Mouse (Mus musculus) midbrain, embryonic 15.5 days (tissue): Measurements from ENCODE around the gene Speer4f1. TPM values are rescaled to one million over a fixed set of nuclear protein-coding genes. Genes with fewer than 3 reads are reported as not detected.
"Not testable (repeated sequence)": the region's sequence is repeated elsewhere in the genome, so short reads cannot be mapped to it uniquely, and the experiment has no call there.

Experiments
- ATAC-seq: fragments of 200-750 bp; cut with Nextera tagmentation; replicated peaks from 2 replicates; pipeline ENCODE4 v1.8.0; 2017; ENCODE audit warnings: moderate TSS enrichment
- H3K27ac ChIP-seq: fragments of 300-500 bp; sonication (generic); 2 replicates; pipeline ENCODE4 v1.5.1; 2015; ENCODE audit warnings: mild to moderate bottlenecking, inconsistent platforms
- H3K27me3 ChIP-seq: fragments of 300-500 bp; sonication (generic); replicated peaks from 2 replicates; pipeline ENCODE4 v1.6.1; 2015; ENCODE audit warnings: inconsistent platforms
- H3K36me3 ChIP-seq: fragments of 300-500 bp; sonication (generic); replicated peaks from 2 replicates; pipeline ENCODE4 v1.6.1; 2015; ENCODE audit warnings: inconsistent platforms
- H3K4me1 ChIP-seq: fragments of 300-500 bp; sonication (generic); 2 replicates; pipeline ENCODE4 v1.6.1; 2015; ENCODE audit warnings: inconsistent platforms
- H3K4me2 ChIP-seq: fragments of 300-500 bp; sonication (generic); 2 replicates; pipeline ENCODE4 v1.6.1; 2015; ENCODE audit warnings: inconsistent platforms, mild to moderate bottlenecking, moderate library complexity
- H3K4me3 ChIP-seq: fragments of 300-500 bp; sonication (generic); 2 replicates; pipeline ENCODE4 v1.5.1; 2015; ENCODE audit warnings: mild to moderate bottlenecking, inconsistent platforms
- H3K9ac ChIP-seq: fragments of 300-500 bp; sonication (generic); 2 replicates; pipeline ENCODE4 v1.6.1; 2015; ENCODE audit warnings: mild to moderate bottlenecking, inconsistent platforms
- H3K9me3 ChIP-seq: fragments of 300-500 bp; sonication (generic); 2 replicates; pipeline ENCODE4 v1.6.1; 2016; ENCODE audit warnings: inconsistent platforms
- WGBS: fragments of 180-500 bp; shearing (Covaris S2); methylation state at CpG from one replicate; pipeline ENCODE4 v1.1.7; 2015; ENCODE audit warnings: mixed read lengths; 5-methylcytosine and 5-hydroxymethylcytosine counted together
- polyA plus RNA-seq: library from polyadenylated mRNA; unstranded; fragments of >200 nt; fragmentation: Nextera tagmentation; extraction: Ambion mirVana; gene quantifications from 2 replicates; pipeline ENCODE4 v1.2.1, GENCODE M21; 2015

Gene Speer4f1
- polyA plus RNA-seq: not detected in 2 replicates

DNA sequence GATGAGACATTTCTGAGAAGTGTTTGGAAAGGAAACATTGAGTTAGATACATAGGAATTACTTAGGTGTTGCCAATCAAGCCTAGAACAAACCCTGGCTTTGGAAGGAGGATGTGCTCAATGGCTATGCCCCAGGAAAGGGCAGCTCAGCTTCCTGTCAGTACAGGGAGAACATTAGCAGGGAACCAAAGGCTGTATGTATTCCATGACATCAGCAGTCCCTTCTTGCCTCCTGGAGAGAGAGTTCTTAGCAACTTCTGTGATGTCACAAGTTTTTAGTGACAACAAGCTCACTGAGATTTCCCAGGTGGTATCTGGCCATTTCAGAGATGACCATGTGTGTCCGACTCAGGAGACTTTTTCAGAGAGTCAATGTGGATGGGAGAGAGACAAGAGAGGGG is at the start of gene Speer4f1:
TSS of gene Speer4f1 (plus strand) at position 301 of the 400 bp plus-strand sequence.
- H3K9me3 ChIP-seq, H3K4me1 ChIP-seq, ATAC-seq, H3K4me3 ChIP-seq, H3K27me3 ChIP-seq, H3K9ac ChIP-seq, H3K27ac ChIP-seq, H3K4me2 ChIP-seq, H3K36me3 ChIP-seq: not testable (repeated sequence)
- 83% methylated on average over 1 of the region's 1 CpGs for WGBS

DNA sequence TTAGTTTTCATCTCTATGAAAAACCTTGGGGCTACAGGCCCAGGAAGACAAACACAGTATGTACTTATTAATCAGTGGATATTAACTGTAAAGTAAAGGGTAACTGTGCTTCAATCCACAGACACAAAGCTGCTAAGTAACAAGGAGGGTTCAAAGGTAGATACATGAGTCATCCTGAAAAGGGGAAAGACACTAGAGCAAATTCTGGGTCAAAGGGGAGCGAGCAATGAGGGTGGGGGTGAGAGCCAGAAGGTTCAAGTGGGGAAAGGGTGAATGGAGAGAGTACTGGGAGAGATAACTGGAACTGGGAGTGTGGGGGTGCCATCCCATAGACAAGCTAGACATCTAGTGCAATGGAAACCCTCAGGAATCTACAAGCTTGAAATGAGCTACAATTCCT is 49.0 kb upstream of the Speer4f1 start:
- no peak overlapping the region for H3K4me2 ChIP-seq
- H3K9ac ChIP-seq: no peak overlapping the region
- H3K4me1 ChIP-seq: no peaks in the 10 kb centered on the region
- 76% methylated on average over 1 of the region's 1 CpGs for WGBS
- no peaks in the 10 kb centered on the region for H3K36me3 ChIP-seq
- H3K9me3 ChIP-seq: no peaks in the 10 kb centered on the region
- no peak overlapping the region for H3K4me3 ChIP-seq
- no peaks in the 10 kb centered on the region for H3K27me3 ChIP-seq
- ATAC-seq: no peak
- H3K27ac ChIP-seq: no peak overlapping the region

DNA sequence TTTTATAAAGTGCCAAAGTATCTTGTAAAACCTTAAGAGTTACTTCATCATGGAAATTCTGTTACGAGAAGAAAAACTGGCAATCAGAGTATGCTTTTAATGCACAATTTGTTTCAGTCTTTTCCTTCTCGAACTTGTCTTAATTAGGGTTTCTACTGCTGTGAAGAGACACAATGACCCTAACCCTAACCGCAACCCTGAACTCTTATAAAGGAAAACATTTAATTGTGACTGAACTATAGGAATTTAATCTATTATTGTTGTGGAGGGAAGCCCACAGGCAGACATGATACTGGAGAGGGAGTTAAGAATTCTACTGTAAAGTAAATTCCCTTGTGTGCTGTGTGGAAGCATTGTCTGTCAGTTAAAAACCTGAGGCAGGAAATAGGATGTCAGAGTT is 41.2 kb upstream of the Speer4f1 start:
- 59% methylated on average over 3 of the region's 3 CpGs for WGBS
- no peak overlapping the region for H3K27ac ChIP-seq
- no peak overlapping the region for H3K4me3 ChIP-seq
- no peak for ATAC-seq
- H3K27me3 ChIP-seq: no peaks in the 10 kb centered on the region
- H3K9me3 ChIP-seq: no peaks in the 10 kb centered on the region
- H3K4me1 ChIP-seq: no peaks in the 10 kb centered on the region
- H3K4me2 ChIP-seq: no peak overlapping the region
- no peaks in the 10 kb centered on the region for H3K36me3 ChIP-seq
- no peak overlapping the region for H3K9ac ChIP-seq

DNA sequence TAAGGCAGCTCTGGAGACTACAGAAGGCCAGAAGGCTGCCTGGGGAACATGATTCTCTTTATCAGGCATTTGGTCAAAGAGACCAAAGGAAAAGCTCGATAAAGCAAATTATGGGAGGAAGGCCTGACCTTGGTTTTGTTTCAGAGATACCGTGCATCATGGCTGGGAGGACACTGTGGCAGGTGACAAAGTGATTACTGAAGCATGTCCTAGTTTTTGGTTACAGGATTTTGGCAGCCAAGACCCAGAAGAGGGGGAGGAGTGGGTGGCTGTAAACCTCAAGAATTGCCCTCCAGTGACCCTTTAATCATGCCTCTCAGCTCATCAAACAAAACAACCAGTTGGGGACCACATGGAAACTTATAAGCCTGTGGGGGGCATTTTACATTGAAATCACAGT is 39.7 kb upstream of the Speer4f1 start:
- no peak overlapping the region for H3K27ac ChIP-seq
- no peak overlapping the region for H3K4me3 ChIP-seq
- ATAC-seq: no peak
- no peaks in the 10 kb centered on the region for H3K27me3 ChIP-seq
- H3K4me1 ChIP-seq: no peaks in the 10 kb centered on the region
- no peak overlapping the region for H3K9ac ChIP-seq
- H3K36me3 ChIP-seq: no peaks in the 10 kb centered on the region
- no peak overlapping the region for H3K4me2 ChIP-seq
- WGBS: 3% methylated on average over 2 of the region's 2 CpGs
- H3K9me3 ChIP-seq: no peaks in the 10 kb centered on the region

DNA sequence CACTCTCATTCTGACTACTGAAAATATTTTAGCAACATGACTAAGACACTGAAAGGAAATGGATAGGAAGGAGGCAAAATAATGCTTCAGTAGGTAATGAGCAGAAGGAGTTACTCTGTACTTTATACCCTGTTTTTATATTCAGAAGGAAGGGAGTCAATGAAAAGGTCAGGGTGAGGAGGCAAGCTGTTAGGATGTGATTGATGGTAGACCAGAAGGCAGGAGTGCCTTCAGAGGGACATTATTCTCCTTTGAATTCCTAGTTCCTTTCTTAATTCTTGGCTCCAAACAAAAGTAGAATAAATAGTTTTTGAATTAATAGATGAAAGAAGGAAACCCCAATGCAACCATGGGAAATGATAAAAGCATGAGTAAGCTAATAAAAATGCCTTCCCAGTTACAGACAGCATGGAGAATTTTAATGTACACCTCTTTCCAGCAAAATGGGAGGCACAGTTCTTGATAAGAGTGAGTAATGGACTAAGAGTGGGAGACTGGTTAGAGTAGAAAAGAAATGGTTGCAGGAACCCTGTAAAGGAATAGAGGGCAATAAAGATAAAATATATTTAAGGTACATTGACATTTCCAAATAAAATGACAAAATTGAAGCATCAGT is 36.3 kb upstream of the Speer4f1 start:
- H3K9me3 ChIP-seq: no peaks in the 10 kb centered on the region
- H3K4me3 ChIP-seq: no peak overlapping the region
- H3K27me3 ChIP-seq: no peaks in the 10 kb centered on the region
- ATAC-seq: no peak
- H3K9ac ChIP-seq: no peak overlapping the region
- H3K27ac ChIP-seq: no peak overlapping the region
- H3K4me2 ChIP-seq: no peak overlapping the region
- H3K36me3 ChIP-seq: no peaks in the 10 kb centered on the region
- no peaks in the 10 kb centered on the region for H3K4me1 ChIP-seq

DNA sequence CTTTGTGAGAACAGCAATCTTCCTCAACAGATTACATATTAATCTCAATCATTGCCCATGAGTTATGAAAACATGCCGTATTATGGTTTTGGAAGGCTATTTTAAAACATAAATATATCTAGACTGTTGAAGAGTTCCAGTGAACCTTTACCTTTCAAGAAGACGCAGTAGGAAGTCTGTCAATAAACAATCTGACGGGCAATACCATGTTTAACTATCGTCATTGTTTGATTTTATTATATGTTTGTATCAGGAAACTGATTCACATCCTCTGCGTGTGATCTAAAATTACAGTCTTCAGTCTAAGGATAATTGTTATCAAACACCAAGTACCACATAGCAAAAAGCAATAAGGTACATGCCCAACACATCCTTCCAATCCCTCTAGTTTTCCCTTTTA is 21.8 kb upstream of the Speer4f1 start:
- H3K9me3 ChIP-seq: no peaks in the 10 kb centered on the region
- no peak overlapping the region for H3K27ac ChIP-seq
- no peak overlapping the region for H3K9ac ChIP-seq
- no peaks in the 10 kb centered on the region for H3K27me3 ChIP-seq
- no peak overlapping the region for H3K4me2 ChIP-seq
- no peak overlapping the region for H3K4me3 ChIP-seq
- WGBS: 91% methylated on average over 5 of the region's 5 CpGs
- H3K36me3 ChIP-seq: no peaks in the 10 kb centered on the region
- no peak for ATAC-seq
- no peaks in the 10 kb centered on the region for H3K4me1 ChIP-seq

DNA sequence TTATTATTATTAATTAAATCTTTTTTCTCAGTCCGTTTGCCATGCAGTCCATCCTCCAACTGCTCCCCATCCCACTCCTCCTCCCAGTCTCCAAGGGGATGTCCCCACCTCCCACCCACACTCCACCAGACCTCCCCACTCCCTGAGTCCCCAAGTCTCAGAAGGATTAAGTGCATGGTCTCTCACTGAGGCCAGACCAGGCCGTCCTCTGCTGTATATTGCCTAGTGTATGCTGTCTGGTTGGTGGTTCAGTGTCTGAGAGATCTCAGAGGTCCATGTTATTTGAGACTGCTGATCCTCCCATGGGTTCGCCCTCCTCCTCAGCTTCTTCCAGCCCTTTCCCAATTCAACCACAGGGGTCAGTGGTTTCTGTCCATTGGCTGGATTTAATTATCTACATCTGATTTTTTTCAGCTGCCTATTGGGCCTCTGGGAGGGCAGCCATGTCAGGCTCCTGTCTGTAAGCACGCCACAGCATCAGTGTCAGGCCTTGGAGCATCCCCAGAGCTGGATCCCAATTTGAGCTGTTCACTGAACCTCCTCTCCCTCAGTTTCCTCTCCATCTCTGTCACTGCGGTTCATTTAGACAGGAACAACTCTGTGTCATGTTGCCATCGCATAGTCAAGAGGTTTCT is 20.8 kb upstream of the Speer4f1 start:
- 84% methylated on average over 6 of the region's 6 CpGs for WGBS
- ATAC-seq: no peak
- H3K4me3 ChIP-seq: no peak overlapping the region

DNA sequence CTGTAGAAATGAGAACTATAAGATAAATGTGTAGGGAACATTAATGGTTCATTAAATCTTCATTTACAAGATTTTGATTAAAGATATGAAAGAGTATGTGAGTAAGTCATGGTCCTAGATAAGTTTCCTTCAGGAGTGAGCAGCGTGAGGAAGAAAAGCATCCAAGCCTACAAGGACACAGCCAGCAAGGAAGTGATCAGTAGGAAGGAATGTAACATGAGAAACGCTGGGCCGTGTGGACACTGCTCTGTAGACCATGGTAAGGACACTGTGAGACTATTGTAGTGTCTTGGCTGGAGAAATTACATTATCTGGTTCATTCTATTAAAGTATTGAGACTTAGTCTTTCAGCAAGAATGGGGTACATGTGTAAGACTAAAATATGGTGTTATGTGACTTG is 19.2 kb upstream of the Speer4f1 start:
- 79% methylated on average over 3 of the region's 3 CpGs for WGBS
- H3K27ac ChIP-seq: no peak overlapping the region
- H3K9me3 ChIP-seq: no peaks in the 10 kb centered on the region
- no peaks in the 10 kb centered on the region for H3K4me1 ChIP-seq
- no peaks in the 10 kb centered on the region for H3K27me3 ChIP-seq
- no peak overlapping the region for H3K9ac ChIP-seq
- no peak overlapping the region for H3K4me3 ChIP-seq
- H3K4me2 ChIP-seq: no peak overlapping the region
- ATAC-seq: no peak
- H3K36me3 ChIP-seq: no peaks in the 10 kb centered on the region

More for the DNA sequence above, 20.8 kb upstream of the Speer4f1 start:
- no peak overlapping the region for H3K4me2 ChIP-seq
- H3K27me3 ChIP-seq: no peaks in the 10 kb centered on the region
- no peaks in the 10 kb centered on the region for H3K4me1 ChIP-seq
- no peaks in the 10 kb centered on the region for H3K9me3 ChIP-seq
- H3K27ac ChIP-seq: no peak overlapping the region
- H3K36me3 ChIP-seq: no peaks in the 10 kb centered on the region
- H3K9ac ChIP-seq: no peak overlapping the region

DNA sequence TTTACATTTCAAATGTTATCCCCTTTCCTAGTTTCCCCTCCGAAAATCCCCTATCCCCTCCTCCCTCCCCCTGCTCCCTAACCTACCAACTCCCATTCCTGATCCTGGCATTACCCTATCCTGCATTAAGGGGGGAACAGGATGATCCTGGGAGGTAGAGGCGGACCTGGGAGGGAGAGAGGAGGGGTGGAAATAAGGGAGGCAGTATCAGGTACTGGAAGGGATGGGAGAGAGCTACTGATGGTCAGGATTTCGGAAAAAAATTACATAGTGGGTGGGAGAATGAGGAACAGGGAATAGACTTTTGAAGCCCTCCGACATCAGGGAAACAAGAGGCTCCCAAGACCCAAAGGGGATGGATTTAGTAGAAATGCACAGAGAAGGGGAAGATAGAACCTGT is 7.8 kb upstream of the Speer4f1 start:
- H3K9me3 ChIP-seq, H3K4me2 ChIP-seq, H3K4me3 ChIP-seq, ATAC-seq, H3K4me1 ChIP-seq, H3K27me3 ChIP-seq, H3K27ac ChIP-seq, H3K9ac ChIP-seq, H3K36me3 ChIP-seq: not testable (repeated sequence)
- 72% methylated on average over 4 of the region's 4 CpGs for whole genome bisulfite sequencing

DNA sequence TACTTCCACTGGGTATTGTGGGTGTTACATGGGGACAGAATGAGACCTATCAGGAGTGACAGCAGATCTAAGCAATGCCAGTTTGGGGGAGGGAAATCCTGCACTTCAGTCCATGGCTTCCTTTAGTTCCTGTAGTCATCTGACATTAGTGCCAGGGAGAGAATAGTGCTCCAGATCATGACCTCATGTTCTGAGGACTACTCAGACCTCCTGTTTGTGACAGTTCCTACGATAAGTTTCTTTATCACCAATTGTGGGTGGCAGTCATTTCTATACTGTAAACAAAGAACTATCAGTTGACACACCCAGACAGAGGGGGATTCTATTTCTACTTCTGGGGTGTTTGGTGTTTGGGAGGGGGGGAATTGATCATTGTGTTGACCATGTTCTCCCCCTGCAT is 578 bp downstream of the Speer4f1 start:
- Histone ChIP-seq H3K27ac (no peak overlapping the region), H3K9ac (no peak overlapping the region), H3K4me1 (no peaks in the 10 kb centered on the region), H3K9me3 (no peaks in the 10 kb centered on the region), H3K4me2 (no peak overlapping the region), H3K36me3 (no peaks in the 10 kb centered on the region), H3K4me3 (no peak overlapping the region), H3K27me3 (no peaks in the 10 kb centered on the region)
- ATAC-seq: no peak
- 84% methylated on average over 1 of the region's 1 CpGs for WGBS

DNA sequence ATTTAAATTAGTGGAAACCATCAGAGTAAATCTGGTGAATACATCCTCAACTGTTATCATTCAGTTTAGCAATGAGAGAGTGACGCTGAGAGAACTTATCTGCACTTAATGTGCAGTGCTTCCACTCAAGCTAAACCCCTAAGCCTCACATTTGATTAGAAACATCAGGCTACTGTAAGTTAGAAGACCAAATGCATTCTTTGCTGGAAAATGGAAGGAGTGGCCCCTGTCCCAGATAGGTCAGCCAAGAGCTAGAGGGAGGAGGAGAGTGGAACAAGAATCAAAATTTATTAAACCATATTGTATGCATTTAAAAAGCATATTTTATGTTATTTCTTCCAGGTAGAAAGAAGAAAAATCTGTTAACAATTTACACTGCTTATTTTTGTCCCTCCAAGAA is 14.0 kb downstream of the Speer4f1 start:
- Histone ChIP-seq H3K27ac (no peak overlapping the region), H3K9me3 (no peaks in the 10 kb centered on the region), H3K4me1 (no peaks in the 10 kb centered on the region), H3K27me3 (no peaks in the 10 kb centered on the region), H3K4me2 (no peak overlapping the region), H3K4me3 (no peak overlapping the region), H3K36me3 (no peaks in the 10 kb centered on the region), H3K9ac (no peak overlapping the region)
- ATAC-seq: no peak
- WGBS: 74% methylated on average over 1 of the region's 1 CpGs

DNA sequence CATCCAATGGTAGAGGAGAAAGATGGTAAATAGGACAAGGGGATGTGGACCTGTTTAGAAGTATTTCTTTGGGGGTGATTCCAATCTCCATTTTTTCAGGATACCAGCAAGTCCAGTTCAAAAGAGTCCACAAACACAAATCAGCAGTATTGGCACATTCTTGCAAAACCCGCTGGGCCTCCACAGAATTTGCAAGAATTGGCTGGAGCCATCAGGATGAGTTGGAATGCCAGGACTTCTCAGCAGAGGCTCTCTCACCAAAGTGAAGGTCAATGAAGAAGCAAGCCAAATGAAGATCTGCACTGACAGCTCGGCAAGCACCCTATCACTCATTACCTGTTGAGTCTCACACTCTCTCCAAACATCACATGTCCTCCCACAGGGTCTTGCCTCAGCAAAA is 19.7 kb downstream of the Speer4f1 start:
- ATAC-seq: no peak
- Histone ChIP-seq H3K4me2 (no peak overlapping the region), H3K36me3 (no peaks in the 10 kb centered on the region), H3K4me3 (no peak overlapping the region), H3K27me3 (no peaks in the 10 kb centered on the region), H3K27ac (no peak overlapping the region), H3K4me1 (0 out of 2 replicates have a peak, but pooled peaks cover 6% of the 10 kb centered on the region), H3K9me3 (no peaks in the 10 kb centered on the region), H3K9ac (no peak overlapping the region)
- WGBS: 92% methylated on average over 2 of the region's 2 CpGs

DNA sequence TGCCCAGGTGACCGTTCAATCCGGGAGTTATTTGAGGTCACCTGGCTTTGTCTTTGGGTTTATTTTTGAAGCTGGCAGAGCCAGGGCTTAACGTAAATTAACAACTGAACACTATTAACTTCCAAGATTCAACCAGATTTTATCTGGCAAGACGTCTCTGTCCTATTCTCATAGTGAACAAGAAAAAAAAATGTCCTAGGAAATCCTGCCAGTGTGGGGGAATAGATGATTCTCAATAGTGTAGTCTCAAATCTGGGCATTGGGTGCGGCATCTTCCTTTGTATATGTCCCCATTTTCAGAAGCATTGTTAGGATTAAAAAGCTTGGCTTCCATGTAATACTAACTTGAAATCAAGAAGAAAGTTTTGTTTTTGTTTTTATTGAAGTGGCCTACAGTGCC is 20.8 kb downstream of the Speer4f1 start:
- Histone ChIP-seq H3K4me2 (no peak overlapping the region), H3K27me3 (no peaks in the 10 kb centered on the region), H3K9me3 (no peaks in the 10 kb centered on the region), H3K36me3 (no peaks in the 10 kb centered on the region), H3K4me3 (no peak overlapping the region), H3K9ac (no peak overlapping the region), H3K27ac (no peak overlapping the region), H3K4me1 (0 out of 2 replicates have a peak, but pooled peaks cover 6% of the 10 kb centered on the region)
- ATAC-seq: no peak
- 85% methylated on average over 5 of the region's 5 CpGs for WGBS
